Mouse (Mus musculus) hindbrain, embryonic 11.5 days (tissue): ENCODE results near the gene Cryzl2. TPM values are rescaled to one million over a fixed set of nuclear protein-coding genes. Genes with fewer than 3 reads are reported as not detected.

ENCODE experiments used
- polyA plus RNA-seq: library from polyadenylated mRNA; unstranded; fragments of >200 nt; fragmentation: Nextera tagmentation; extraction: Ambion mirVana; gene quantifications from 2 replicates; pipeline ENCODE4 v1.2.1, GENCODE M21; 2014

Cryzl2 gene
- polyA plus RNA-seq, 1 experiment from 2014 or later = 8.8 TPM

Other genes with a start within 250 kb of the Cryzl2 start
- 22.3 and 28.5 TPM in 2 replicates for gene Rasal2, start 46.0 kb upstream of the Cryzl2 start, polyA plus RNA-seq
- gene Sec16b, start 48.2 kb downstream of the Cryzl2 start, polyA plus RNA-seq = 1.1 and 1.5 TPM in 2 replicates